Mouse (Mus musculus) liver, adult 2 months (tissue): ENCODE data around the gene Prss57.

ENCODE experiments used
- CTCF ChIP-seq: fragments of 200-500 bp; IDR thresholded peaks from 2 replicates; pipeline ENCODE4 v1.5.1; 2011; ENCODE audit warnings: low read depth, low read length, control low read depth
- POLR2A ChIP-seq: fragments of 200-500 bp; IDR thresholded peaks from 2 replicates; pipeline ENCODE4 v1.6.1; 2011; ENCODE audit warnings: low read length, control low read depth; ENCODE audit not compliant: insufficient read depth; ENCODE audit errors: extremely low read depth

DNA sequence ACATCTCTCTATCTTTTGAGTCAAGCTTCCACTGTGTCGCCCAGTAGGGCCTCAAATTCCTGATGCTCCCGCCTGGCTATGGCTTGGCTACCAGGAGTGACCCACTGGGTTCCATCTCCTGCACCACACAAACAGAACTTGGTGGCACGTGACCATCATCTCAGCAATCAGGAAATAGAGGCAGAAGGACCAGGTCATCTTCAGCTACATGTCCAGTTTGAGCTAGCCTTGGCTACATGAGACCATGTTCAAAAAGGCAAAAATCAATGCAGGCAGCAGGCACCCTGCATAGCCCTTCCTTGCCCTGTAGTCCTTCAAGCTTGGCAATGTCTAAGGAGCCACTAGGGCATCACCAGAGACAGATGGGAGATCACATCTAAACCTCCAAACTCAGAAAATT, 49.3 kb upstream of the Prss57 start:
- no peak for TF ChIP-seq POLR2A
- no peak for TF ChIP-seq CTCF
